Mouse (Mus musculus) brain, embryonic 14.5 days (tissue): ENCODE measurements around the gene Oxsm. TPM values are rescaled to one million over a fixed set of nuclear protein-coding genes. Genes with fewer than 3 reads are reported as not detected.
A peak's percentile ranks its signal among the peaks of the same experiment; 100 is the strongest.

Source experiments
- DNase-seq: peaks from one replicate; pipeline ENCODE4 v3.0.0-alpha.2; 2011; ENCODE audit warnings: low read depth
- CTCF ChIP-seq: fragments of 200-500 bp; IDR thresholded peaks from 2 replicates; pipeline ENCODE4 v1.5.1; 2012; ENCODE audit warnings: inconsistent platforms, mild to moderate bottlenecking, moderate library complexity, borderline replicate concordance; ENCODE audit not compliant: insufficient read depth, insufficient read length; ENCODE audit errors: extremely low read depth
- POLR2A ChIP-seq: fragments of 200-500 bp; IDR thresholded peaks from 2 replicates; pipeline ENCODE4 v1.6.1; 2012; ENCODE audit warnings: mild to moderate bottlenecking, inconsistent platforms, borderline replicate concordance; ENCODE audit not compliant: poor library complexity, insufficient read depth, insufficient read length, severe bottlenecking; ENCODE audit errors: extremely low read depth
- polyA plus RNA-seq: library from polyadenylated mRNA; depleted of rRNA; stranded (reverse); fragments of >200 nt; gene quantifications from 2 replicates; pipeline ENCODE4 v1.2.3, GENCODE M21; 2012; rRNA removed

The Oxsm gene
- polyA plus RNA-seq, 1 experiment = 4.3 TPM

GRCm38 (mm10) chr14:16229395-16229794, 20.2 kb downstream of the Oxsm start:
- DNase-seq = peak; percentile 64
- TF ChIP-seq POLR2A (no peak), CTCF (no peak)

DNA sequence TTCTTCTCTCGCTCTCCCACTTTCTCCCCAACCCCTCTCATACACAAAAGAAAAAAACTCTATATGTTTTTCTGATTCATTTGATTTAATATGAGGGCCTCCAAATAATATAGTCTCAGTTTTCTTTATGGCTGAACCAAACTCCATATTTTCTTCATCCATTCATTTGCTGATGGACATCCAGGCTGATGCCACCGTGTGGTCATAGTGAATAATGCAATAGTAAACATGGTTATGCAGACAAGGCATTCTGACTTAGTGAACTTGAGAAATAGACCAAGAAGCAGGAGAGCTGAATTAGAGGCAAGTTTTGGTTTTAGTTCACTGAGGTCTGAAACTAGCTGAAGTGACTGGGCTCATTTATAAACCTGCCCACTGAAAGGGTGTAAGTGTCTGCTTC, 30.6 kb downstream of the Oxsm start:
- peak; percentile 78 for DNase-seq
- no peak for TF ChIP-seq POLR2A
- peak; percentile 54; the same call in 1 of the 2 replicates for TF ChIP-seq CTCF

GRCm38 (mm10) chr14:16207722-16208121, 41.9 kb downstream of the Oxsm start:
- no peak for TF ChIP-seq POLR2A
- no peak for TF ChIP-seq CTCF
- DNase-seq = no peak

DNA sequence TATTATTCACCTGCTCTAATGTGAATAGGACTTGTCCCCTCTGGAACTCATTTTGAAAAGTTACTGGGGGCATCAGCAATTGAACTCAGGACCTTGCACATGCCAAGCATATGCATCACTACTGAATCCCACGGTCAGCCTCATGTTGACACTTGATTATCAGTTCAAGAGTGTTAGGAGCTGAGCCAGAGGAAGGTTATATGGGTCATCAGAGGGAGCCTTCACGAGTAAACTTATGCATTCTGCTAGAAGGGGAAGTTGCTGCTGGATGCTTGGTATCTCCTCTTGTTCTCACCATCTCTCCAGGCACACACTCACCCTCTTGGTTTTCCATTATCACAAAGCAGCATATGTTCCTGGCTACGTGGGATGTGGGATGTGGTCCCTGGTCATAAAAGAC, 47.9 kb downstream of the Oxsm start:
- DNase-seq = peak; percentile 69

GRCm38 (mm10) chr14:16200969-16201638, 48.5 kb downstream of the Oxsm start:
- DNase-seq = peak; percentile 99
- TF ChIP-seq CTCF = no peak
- TF ChIP-seq POLR2A = no peak

More for the DNA sequence above, 47.9 kb downstream of the Oxsm start:
- no peak for TF ChIP-seq CTCF
- no peak for TF ChIP-seq POLR2A

DNA sequence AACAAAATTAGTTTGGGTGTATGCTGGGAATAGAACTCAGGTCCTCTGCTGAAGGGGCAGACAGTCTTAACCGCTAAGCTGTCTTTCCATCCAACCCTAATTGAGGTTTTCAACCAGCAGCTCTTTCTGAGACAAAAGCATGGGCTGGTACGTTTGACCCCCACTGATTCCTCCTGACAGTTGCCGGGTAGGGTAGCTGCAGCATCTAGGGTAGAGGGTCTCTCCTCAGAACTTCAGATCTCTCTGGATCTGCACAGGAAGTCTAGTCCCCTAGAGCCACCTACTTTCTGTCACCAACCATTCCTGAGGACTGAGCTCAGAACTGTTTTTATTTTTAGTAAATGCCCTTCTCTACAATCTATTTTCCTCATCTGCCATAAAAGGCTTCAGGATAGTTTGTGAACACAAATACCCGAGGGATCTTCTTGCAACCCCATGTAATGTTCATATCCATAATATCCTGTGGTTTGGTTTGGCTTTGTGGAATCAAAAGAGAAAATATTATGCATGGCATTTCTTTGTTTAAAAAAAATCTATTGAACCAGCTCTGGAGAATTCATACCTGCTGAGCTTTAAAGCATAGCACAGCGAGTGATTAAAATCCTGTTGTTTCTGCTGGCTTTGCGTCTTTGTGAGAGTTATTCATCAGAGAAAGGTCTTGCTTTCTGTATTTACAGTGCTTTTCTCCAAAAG, 49.2 kb downstream of the Oxsm start:
- peak; percentile 71 for DNase-seq
- no peak for TF ChIP-seq CTCF

- DNase-seq = peak; percentile 77
- no peak for TF ChIP-seq CTCF
- no peak for TF ChIP-seq POLR2A
Observed at GRCm38 (mm10) chr14:16196518-16196917, 53.1 kb downstream of the Oxsm start.

DNA sequence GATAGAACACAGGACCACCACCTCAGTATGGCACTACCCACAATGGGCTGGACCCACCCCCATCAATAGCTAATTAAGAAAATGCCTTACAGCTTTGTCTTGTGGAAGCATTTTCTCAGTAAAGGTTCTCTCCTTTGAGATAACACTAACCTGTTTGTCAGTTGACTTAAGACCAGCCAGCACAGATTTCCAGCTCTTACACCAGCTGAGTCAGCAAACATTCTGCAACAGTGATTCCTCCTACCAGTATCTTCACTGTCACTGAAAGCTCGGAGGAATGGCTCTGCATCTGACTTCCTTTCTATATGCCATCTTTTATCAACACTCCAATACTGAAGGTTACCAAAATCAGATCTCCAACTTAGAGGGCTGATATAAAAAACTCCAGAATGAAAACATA, 54.1 kb downstream of the Oxsm start:
- no peak for DNase-seq
- TF ChIP-seq CTCF (no peak), POLR2A (no peak)

DNA sequence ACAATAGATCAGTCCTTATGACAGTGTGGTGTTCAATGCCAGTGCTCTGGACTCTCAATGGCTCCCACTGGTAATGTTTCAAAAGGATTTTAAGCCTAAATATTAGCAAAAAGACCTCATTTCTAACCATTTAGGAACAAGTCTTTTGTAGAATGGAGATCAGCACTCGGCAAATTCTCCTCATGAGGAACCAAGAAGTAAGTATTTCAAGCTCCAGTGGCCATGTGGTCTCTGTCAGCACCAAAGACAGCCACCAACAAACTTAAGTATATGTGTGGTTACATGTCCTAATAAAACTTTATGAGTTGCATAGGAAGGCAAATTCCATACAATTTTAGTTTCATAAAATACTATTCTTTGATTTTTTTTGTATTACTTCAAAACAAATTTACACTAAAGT, 55.5 kb downstream of the Oxsm start:
- DNase-seq = no peak
- no peak for TF ChIP-seq CTCF
- TF ChIP-seq POLR2A = no peak

DNA sequence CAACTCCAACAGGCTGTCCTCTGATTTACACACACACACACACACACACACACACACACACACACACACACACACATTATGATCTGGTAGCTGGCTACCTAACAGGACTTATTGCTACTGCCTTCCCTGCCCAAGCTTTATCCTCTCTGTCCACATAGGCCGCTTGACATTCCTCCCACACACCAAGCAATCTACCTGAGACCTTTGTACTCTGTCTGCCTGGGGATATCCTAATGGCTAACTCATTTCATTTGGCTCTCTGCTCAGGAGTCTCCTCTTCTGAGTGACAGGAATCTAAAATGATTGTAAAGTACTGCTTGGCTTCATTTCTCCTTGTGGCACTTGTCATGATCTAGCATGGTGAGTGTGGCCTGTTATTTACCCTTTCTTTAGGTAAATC, 60.5 kb downstream of the Oxsm start:
- no peak for DNase-seq
- TF ChIP-seq POLR2A = no peak

Other genes starting within 250 kb of the Oxsm start
- gene Ngly1, start 528 bp downstream of the Oxsm start, polyA plus RNA-seq = 13.0 and 13.7 TPM in 2 replicates
- 111 and 136 TPM in 2 replicates for gene Top2b, start 115.4 kb upstream of the Oxsm start, polyA plus RNA-seq